Mouse (Mus musculus) heart, embryonic 11.5 days (tissue): Measurements from ENCODE around the gene Srcin1. TPM values are rescaled to one million over a fixed set of nuclear protein-coding genes. Genes with fewer than 3 reads are reported as not detected.
A peak's percentile ranks its signal among the peaks of the same experiment; 100 is the strongest.

Experiments
- ATAC-seq: fragments of 200-750 bp; cut with Nextera tagmentation; replicated peaks from 2 replicates; pipeline ENCODE4 v1.8.0; 2017; ENCODE audit warnings: moderate library complexity; ENCODE audit not compliant: insufficient number of reproducible peaks, low FRiP score, low TSS enrichment
- H3K27ac ChIP-seq: fragments of 300-500 bp; sonication (generic); 2 replicates; pipeline ENCODE4 v1.5.1; 2014; ENCODE audit warnings: mild to moderate bottlenecking, low read depth, low read length
- H3K27me3 ChIP-seq: fragments of 300-500 bp; sonication (generic); 2 replicates; pipeline ENCODE4 v1.6.1; 2014; ENCODE audit warnings: mild to moderate bottlenecking, low read length, mixed read lengths; ENCODE audit not compliant: control insufficient read depth, insufficient read depth
- H3K36me3 ChIP-seq: fragments of 300-500 bp; sonication (generic); 2 replicates; pipeline ENCODE4 v1.6.1; 2014; ENCODE audit warnings: mild to moderate bottlenecking, low read length, moderate library complexity, mixed read lengths; ENCODE audit not compliant: control insufficient read depth, insufficient read depth
- H3K4me1 ChIP-seq: fragments of 300-500 bp; sonication (generic); 2 replicates; pipeline ENCODE4 v1.6.1; 2014; ENCODE audit warnings: low read length; ENCODE audit not compliant: control insufficient read depth, insufficient read depth
- H3K4me2 ChIP-seq: fragments of 300-500 bp; sonication (generic); 2 replicates; pipeline ENCODE4 v1.6.1; 2014; ENCODE audit warnings: mild to moderate bottlenecking, moderate library complexity
- H3K4me3 ChIP-seq: fragments of 300-500 bp; sonication (generic); 2 replicates; pipeline ENCODE4 v1.5.1; 2014; ENCODE audit warnings: low read depth, low read length
- H3K9ac ChIP-seq: fragments of 300-500 bp; sonication (generic); 2 replicates; pipeline ENCODE4 v1.6.1; 2014; ENCODE audit warnings: mild to moderate bottlenecking, low read depth, low read length, moderate library complexity
- H3K9me3 ChIP-seq: fragments of 300-500 bp; sonication (generic); replicated peaks from 2 replicates; pipeline ENCODE4 v1.6.1; 2016; ENCODE audit warnings: low read length; ENCODE audit not compliant: control insufficient read depth
- WGBS: fragments of 180-500 bp; shearing (Covaris S2); extraction: QIAGEN DNeasy Blood & Tissue Kit; methylation state at CpG from one replicate; pipeline ENCODE4 v1.1.7; 2014; ENCODE audit not compliant: insufficient replicate concordance; 5-methylcytosine and 5-hydroxymethylcytosine counted together
- polyA plus RNA-seq: library from polyadenylated mRNA; unstranded; fragments of >200 nt; fragmentation: Nextera tagmentation; extraction: Ambion mirVana; gene quantifications from 2 replicates; pipeline ENCODE4 v1.2.1, GENCODE M21; 2014

Gene Srcin1
- polyA plus RNA-seq, 1 experiment from 2014 or later, result 0.23 TPM

GRCm38 (mm10) chr11:97502846-97503245 is 73.1 kb downstream of the Srcin1 start:
- 80% methylated on average over 4 of the region's 4 CpGs for WGBS

GRCm38 (mm10) chr11:97502383-97502782 is 73.6 kb downstream of the Srcin1 start:
- Histone ChIP-seq H3K9ac (no peak overlapping the region), H3K9me3 (no peaks in the 10 kb centered on the region), H3K4me1 (peaks cover 11% of the 10 kb centered on the region; the same call in 1 of the 2 replicates), H3K4me2 (no peak overlapping the region), H3K27ac (0 out of 2 replicates have a peak overlapping the region, but pooled peaks have one; percentile 29), H3K36me3 (peaks cover 10% of the 10 kb centered on the region), H3K27me3 (peaks cover 37% of the 10 kb centered on the region), H3K4me3 (no peak overlapping the region)
- WGBS, result 42% methylated on average over 9 of the region's 9 CpGs
- no peak for ATAC-seq

More at GRCm38 (mm10) chr11:97502846-97503245, 73.1 kb downstream of the Srcin1 start:
- H3K27me3 ChIP-seq, result peaks cover 33% of the 10 kb centered on the region
- H3K4me3 ChIP-seq, result no peak overlapping the region
- no peaks in the 10 kb centered on the region for H3K9me3 ChIP-seq
- H3K27ac ChIP-seq, result 0 out of 2 replicates have a peak overlapping the region, but pooled peaks have one; percentile 29
- peaks cover 6% of the 10 kb centered on the region for H3K36me3 ChIP-seq
- H3K4me2 ChIP-seq, result no peak overlapping the region
- ATAC-seq, result no peak
- no peak overlapping the region for H3K9ac ChIP-seq
- H3K4me1 ChIP-seq, result peaks cover 11% of the 10 kb centered on the region; the same call in 1 of the 2 replicates

- no peak for ATAC-seq
- Histone ChIP-seq H3K4me2 (peak overlapping the region; percentile 63), H3K4me1 (peaks cover 11% of the 10 kb centered on the region; the same call in 1 of the 2 replicates), H3K27ac (no peak overlapping the region), H3K4me3 (peak overlapping the region; percentile 32), H3K36me3 (peaks cover 18% of the 10 kb centered on the region), H3K9ac (0 out of 2 replicates have a peak overlapping the region, but pooled peaks have one; percentile 22), H3K27me3 (peaks cover 39% of the 10 kb centered on the region), H3K9me3 (no peaks in the 10 kb centered on the region)
- 27% methylated on average over 50 of the region's 51 CpGs for WGBS
Measured at GRCm38 (mm10) chr11:97500720-97501448, 75.1 kb downstream of the Srcin1 start.

- Histone ChIP-seq H3K27me3 (peaks cover 39% of the 10 kb centered on the region), H3K4me3 (peak within 1 kb of the TSS; percentile 32), H3K9ac (peak within 1 kb of the TSS; percentile 28), H3K27ac (no peak within 1 kb of the TSS), H3K4me2 (peak within 1 kb of the TSS; percentile 63), H3K36me3 (peaks cover 22% of the 10 kb centered on the region), H3K4me1 (peaks cover 11% of the 10 kb centered on the region; the same call in 1 of the 2 replicates), H3K9me3 (no peaks in the 10 kb centered on the region)
- peak; percentile 32; the same call in 1 of the 2 replicates for ATAC-seq
- 22% methylated on average over 66 of the region's 88 CpGs for WGBS
Measured at GRCm38 (mm10) chr11:97499865-97500719, 75.9 kb downstream of the Srcin1 start, which contains the start of gene 4933428G20Rik. Gene 4933428G20Rik (minus strand): TSS chr11:97500340.

- Histone ChIP-seq H3K9me3 (no peaks in the 10 kb centered on the region), H3K4me3 (no peak overlapping the region), H3K9ac (no peak overlapping the region), H3K27ac (no peak overlapping the region), H3K27me3 (peaks cover 39% of the 10 kb centered on the region), H3K36me3 (peaks cover 38% of the 10 kb centered on the region), H3K4me1 (peaks cover 11% of the 10 kb centered on the region; the same call in 1 of the 2 replicates), H3K4me2 (no peak overlapping the region)
- no peak for ATAC-seq
- WGBS, result 86% methylated on average over 4 of the region's 4 CpGs
Measured at GRCm38 (mm10) chr11:97497543-97497942, 78.4 kb downstream of the Srcin1 start.

- Histone ChIP-seq H3K9me3 (no peaks in the 10 kb centered on the region), H3K4me1 (no peaks in the 10 kb centered on the region), H3K27ac (no peak overlapping the region), H3K4me2 (no peak overlapping the region), H3K9ac (no peak overlapping the region), H3K36me3 (peaks cover 48% of the 10 kb centered on the region), H3K4me3 (no peak overlapping the region), H3K27me3 (peaks cover 6% of the 10 kb centered on the region)
- ATAC-seq, result no peak
- WGBS, result 95% methylated on average over 3 of the region's 3 CpGs
Measured at GRCm38 (mm10) chr11:97492836-97493235, 83.2 kb downstream of the Srcin1 start.

- no peaks in the 10 kb centered on the region for H3K4me1 ChIP-seq
- H3K27me3 ChIP-seq, result no peaks in the 10 kb centered on the region
- ATAC-seq, result 0 out of 2 replicates have a peak, but pooled peaks have one; percentile 39
- H3K27ac ChIP-seq, result no peak overlapping the region
- WGBS, result 86% methylated on average over 10 of the region's 10 CpGs
- no peak overlapping the region for H3K9ac ChIP-seq
- no peak overlapping the region for H3K4me3 ChIP-seq
- no peaks in the 10 kb centered on the region for H3K9me3 ChIP-seq
- H3K4me2 ChIP-seq, result no peak overlapping the region
- peaks cover 37% of the 10 kb centered on the region for H3K36me3 ChIP-seq
Measured at GRCm38 (mm10) chr11:97491640-97492039, 84.3 kb downstream of the Srcin1 start.

GRCm38 (mm10) chr11:97489589-97490324 is 86.2 kb downstream of the Srcin1 start:
- Histone ChIP-seq H3K4me3 (no peak overlapping the region), H3K4me2 (no peak overlapping the region), H3K27ac (no peak overlapping the region), H3K9me3 (no peaks in the 10 kb centered on the region), H3K27me3 (no peaks in the 10 kb centered on the region), H3K9ac (no peak overlapping the region), H3K4me1 (no peaks in the 10 kb centered on the region), H3K36me3 (peaks cover 28% of the 10 kb centered on the region)
- ATAC-seq, result no peak
- 37% methylated on average over 16 of the region's 16 CpGs for WGBS
